Mouse (Mus musculus) cerebral cortex, adult 2 months (tissue): Measurements from ENCODE around the gene Tmem178.

Experiments
- WGBS: fragments of 180-500 bp; shearing (Covaris S2); methylation state at CpG from one replicate; pipeline ENCODE4 v1.1.7; 2018; 5-methylcytosine and 5-hydroxymethylcytosine counted together

The Tmem178 gene

GRCm38 (mm10) chr17:80997226-80997625, 52.8 kb downstream of the Tmem178 start:
- 34% methylated on average over 2 of the region's 2 CpGs for WGBS

GRCm38 (mm10) chr17:80998958-80999357, 54.5 kb downstream of the Tmem178 start:
- WGBS: 64% methylated on average over 6 of the region's 6 CpGs

GRCm38 (mm10) chr17:81001010-81001409, 56.6 kb downstream of the Tmem178 start:
- 81% methylated on average over 12 of the region's 12 CpGs for WGBS

GRCm38 (mm10) chr17:81001647-81002046, 57.2 kb downstream of the Tmem178 start:
- 93% methylated on average over 4 of the region's 4 CpGs for WGBS

- WGBS: 83% methylated on average over 5 of the region's 5 CpGs
Measured at GRCm38 (mm10) chr17:81002130-81002529, 57.7 kb downstream of the Tmem178 start.

GRCm38 (mm10) chr17:81004454-81004853, 60.0 kb downstream of the Tmem178 start:
- 92% methylated on average over 11 of the region's 11 CpGs for WGBS

GRCm38 (mm10) chr17:81005292-81005691, 60.9 kb downstream of the Tmem178 start:
- 43% methylated on average over 8 of the region's 8 CpGs for WGBS

- WGBS: 83% methylated on average over 10 of the region's 10 CpGs
Measured at GRCm38 (mm10) chr17:81009112-81009511, 64.7 kb downstream of the Tmem178 start.

- WGBS: 68% methylated on average over 3 of the region's 3 CpGs
Measured at GRCm38 (mm10) chr17:81010199-81010598, 65.8 kb downstream of the Tmem178 start.

- WGBS: 48% methylated on average over 18 of the region's 18 CpGs
Measured at GRCm38 (mm10) chr17:81010844-81011685, 66.6 kb downstream of the Tmem178 start.

GRCm38 (mm10) chr17:81015814-81016447, 71.5 kb downstream of the Tmem178 start:
- 37% methylated on average over 4 of the region's 4 CpGs for WGBS

GRCm38 (mm10) chr17:81017132-81017531, 72.7 kb downstream of the Tmem178 start:
- 66% methylated on average over 1 of the region's 1 CpGs for WGBS

GRCm38 (mm10) chr17:81027331-81027730, 82.9 kb downstream of the Tmem178 start:
- 88% methylated on average over 6 of the region's 6 CpGs for WGBS

GRCm38 (mm10) chr17:81031830-81032442, 87.5 kb downstream of the Tmem178 start:
- 96% methylated on average over 3 of the region's 3 CpGs for WGBS

GRCm38 (mm10) chr17:81032957-81033356, 88.5 kb downstream of the Tmem178 start:
- WGBS: 82% methylated on average over 2 of the region's 2 CpGs

GRCm38 (mm10) chr17:81035354-81035753, 90.9 kb downstream of the Tmem178 start:
- 83% methylated on average over 5 of the region's 5 CpGs for WGBS

- 93% methylated on average over 2 of the region's 2 CpGs for WGBS
Measured at GRCm38 (mm10) chr17:81038707-81039408, 94.4 kb downstream of the Tmem178 start.

GRCm38 (mm10) chr17:81041662-81042061, 97.2 kb downstream of the Tmem178 start:
- WGBS: 83% methylated on average over 2 of the region's 2 CpGs

- WGBS: 64% methylated on average over 3 of the region's 3 CpGs
Measured at GRCm38 (mm10) chr17:81044356-81044755, 99.9 kb downstream of the Tmem178 start.

GRCm38 (mm10) chr17:81045115-81045514, 100.7 kb downstream of the Tmem178 start:
- WGBS: 93% methylated on average over 6 of the region's 6 CpGs

- WGBS: 89% methylated on average over 9 of the region's 9 CpGs
Measured at GRCm38 (mm10) chr17:81045525-81046150, 101.2 kb downstream of the Tmem178 start.
